13 mouse cellular contexts compared by ENCODE assay signal in the genomic region with DNA sequence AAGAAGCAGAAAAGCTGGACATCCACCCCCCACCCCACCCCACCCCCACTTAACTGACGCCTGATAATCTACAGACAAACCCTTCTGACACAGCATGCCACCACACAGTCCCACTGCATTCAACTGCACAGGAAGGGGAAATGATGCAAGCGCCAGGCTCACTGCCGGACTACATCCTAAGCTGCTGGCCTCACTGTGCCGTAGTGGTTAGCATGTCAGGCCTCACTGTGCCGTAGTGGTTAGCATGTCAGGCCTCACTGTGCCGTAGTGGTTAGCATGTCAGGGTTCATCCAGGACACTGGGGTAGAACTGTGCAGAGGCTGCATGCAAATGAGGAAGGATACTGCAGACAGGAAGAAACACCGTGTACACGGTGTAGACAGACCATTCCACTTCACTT. TPM values are rescaled to one million over a fixed set of nuclear protein-coding genes. Genes with fewer than 3 reads are reported as not detected.
DNase-seq lines count a peak whose midpoint lies in the region; ATAC-seq and TF ChIP-seq lines count a peak whose summit lies in the region.
"Had no signal": no experiment of that assay in that cellular context is flagged by ENCODE, and none has a peak within 500 bp of the region (broad histone marks: within the 10 kb centered on the region; RNA-seq: fewer than 3 reads in every experiment).

No protein-coding gene starts in this region.

- DNase-seq in adrenal gland, postnatal 14 days = peak; percentile 19
- DNase-seq in adrenal gland, adult 8-10 months = no peak
- DNase-seq in lung, adult 2 months = no peak
- peak; percentile 21 for DNase-seq in heart, postnatal 4 days
- no peak for DNase-seq in layer of hippocampus, adult 11-12 months (ENCODE audit: low spot score)
- DNase-seq in frontal cortex, postnatal 36 days (ENCODE audit: low spot score in 2 of 2) = no peak
- DNase-seq: adrenal gland, postnatal 36 days; layer of hippocampus, adult 9-11 months had no signal

- H3K9me3 ChIP-seq in lung, embryonic 15.5 days = no peaks in the 10 kb centered on the region
- H3K9me3 ChIP-seq: forebrain, embryonic 12.5 days; hindbrain, embryonic 12.5 days; midbrain, embryonic 10.5 days had no signal

- peak; percentile 61 for ATAC-seq in lung, embryonic 15.5 days (ENCODE audit: borderline replicate concordance, extremely low read depth, low FRiP score, low TSS enrichment)
- peak; percentile 47 for ATAC-seq in megakaryocyte-erythroid progenitor cell, adult 5-6 weeks (replicated peaks; ENCODE audit: low FRiP score, low TSS enrichment, poor library complexity, severe bottlenecking)

- H3K36me3 ChIP-seq in lung, embryonic 15.5 days = no peaks in the 10 kb centered on the region
- H3K36me3 ChIP-seq: forebrain, embryonic 12.5 days; hindbrain, embryonic 12.5 days; midbrain, embryonic 10.5 days had no signal

- TF ChIP-seq POLR2A in lung, adult 2 months (IDR thresholded peaks at IDR 0.05; ENCODE audit: borderline replicate concordance, extremely low read depth, low read depth, low read length) = no peak

- WGBS in lung, embryonic 15.5 days = 36% methylated on average over 8 of the region's 8 CpGs
- whole genome bisulfite sequencing in lung, adult 2 months = 32% methylated on average over 8 of the region's 8 CpGs

- H3K27ac ChIP-seq in lung, embryonic 15.5 days = no peak overlapping the region
- H3K27ac ChIP-seq: forebrain, embryonic 12.5 days; hindbrain, embryonic 12.5 days; midbrain, embryonic 10.5 days had no signal

- TF ChIP-seq CTCF in lung, adult 2 months (IDR thresholded peaks at IDR 0.05; ENCODE audit: insufficient read depth, low read length) = no peak

- no peak overlapping the region for H3K4me2 ChIP-seq in lung, embryonic 15.5 days
- H3K4me2 ChIP-seq: forebrain, embryonic 12.5 days; hindbrain, embryonic 12.5 days had no signal

- no peak overlapping the region for H3K9ac ChIP-seq in lung, embryonic 15.5 days
- H3K9ac ChIP-seq: forebrain, embryonic 12.5 days; hindbrain, embryonic 12.5 days had no signal

- H3K27me3 ChIP-seq in lung, embryonic 15.5 days = no peaks in the 10 kb centered on the region
- H3K27me3 ChIP-seq: forebrain, embryonic 12.5 days; hindbrain, embryonic 12.5 days had no signal

- peaks cover 50% of the 10 kb centered on the region for H3K4me1 ChIP-seq in lung, embryonic 15.5 days
- no peaks in the 10 kb centered on the region for H3K4me1 ChIP-seq in lung, adult 2 months (ENCODE audit: control insufficient read depth, insufficient read depth, low read length)

- H3K4me3 ChIP-seq in lung, embryonic 15.5 days = no peak overlapping the region
- H3K4me3 ChIP-seq in lung, adult 2 months (replicated peaks; ENCODE audit: extremely low read depth, low read depth, low read length) = no peak overlapping the region
- H3K4me3 ChIP-seq: forebrain, embryonic 12.5 days; hindbrain, embryonic 12.5 days; midbrain, embryonic 10.5 days had no signal

RNA-seq across cellular contexts. Expression of gene Magi1, which starts 29.8 kb away (rescaled TPM):
- total RNA-seq in adrenal gland, postnatal 14 days (2021) = 17.5 and 24.3 TPM in 2 replicates
- 10 to 100 TPM; 16.5 to 69.9 (median 38.8) TPM for total RNA-seq in adrenal gland, adult 8-10 months (2022)
- 9.0 and 9.1 TPM in 2 replicates for polyA plus RNA-seq in lung, embryonic 15.5 days (2015; fragmentation: Nextera tagmentation; extraction: Ambion mirVana)
- 9.4 and 12.3 TPM in 2 replicates for polyA plus RNA-seq in lung, adult 2 months (2012; rRNA removed)
- 10 to 100 TPM; 38.9 to 40.6 TPM for total RNA-seq in heart, postnatal 4 days (2021)
- total RNA-seq in megakaryocyte-erythroid progenitor cell, adult 5-6 weeks (2014; fragmentation: Nextera tagmentation) = 0.54 and 0.57 TPM in 2 replicates
- total RNA-seq in megakaryocyte-erythroid progenitor cell, adult 5-6 weeks (2017) = 0.15 and 0.28 TPM in 2 replicates

Comparison
In these comparisons a context has a peak if more than half of its experiments do, and no peak if none do; other contexts are left out.
1. DNase-seq: peak in adrenal gland, postnatal 14 days (single experiment) and heart, postnatal 4 days (single experiment); none in adrenal gland, adult 8-10 months (single experiment), lung, adult 2 months (single experiment), layer of hippocampus, adult 11-12 months (single experiment) and frontal cortex, postnatal 36 days (0 of 2).
2. RNA of gene Magi1, which starts 29.8 kb away (total RNA-seq): 16.5 to 69.9 TPM in adrenal gland, adult 8-10 months, 38.9 to 40.6 TPM in heart, postnatal 4 days and 17.5 to 24.3 TPM in adrenal gland, postnatal 14 days; 0.15 to 0.57 TPM in megakaryocyte-erythroid progenitor cell, adult 5-6 weeks; every median in the first group is over 10 times any median in the second.